ENCODE assay signal across 8 mouse cellular contexts in genomic region chr19:5068570-5069234, GRCm38 (mm10). TPM values are rescaled to one million over a fixed set of nuclear protein-coding genes. Genes with fewer than 3 reads are reported as not detected.
DNase-seq lines count a peak whose midpoint lies in the region; ATAC-seq and TF ChIP-seq lines count a peak whose summit lies in the region.

No protein-coding gene starts in this region.

- TF ChIP-seq CTCF in kidney, postnatal 0 days (IDR thresholded peaks at IDR 0.05; ENCODE audit: low read depth): 0 out of 2 replicates have a peak, but pooled peaks have one; percentile 8

- H3K36me3 ChIP-seq in kidney, postnatal 0 days (ENCODE audit: insufficient read depth, low read length): no peaks in the 10 kb centered on the region
- no peaks in the 10 kb centered on the region for H3K36me3 ChIP-seq in embryonic facial prominence, embryonic 10.5 days (replicated peaks)
- H3K36me3 ChIP-seq in hindbrain, embryonic 13.5 days: no peaks in the 10 kb centered on the region
- no peaks in the 10 kb centered on the region for H3K36me3 ChIP-seq in midbrain, embryonic 14.5 days (ENCODE audit: control insufficient read depth, insufficient read depth, low read length)

- H3K4me2 ChIP-seq in kidney, postnatal 0 days (ENCODE audit: low read length): peak overlapping the region; percentile 86
- H3K4me2 ChIP-seq in hindbrain, embryonic 13.5 days: peak overlapping the region; percentile 76
- peak overlapping the region; percentile 72 for H3K4me2 ChIP-seq in midbrain, embryonic 14.5 days (ENCODE audit: low read length)

- peak overlapping the region; percentile 50 for H3K4me3 ChIP-seq in kidney, postnatal 0 days (replicated peaks; ENCODE audit: low read depth, low read length)
- H3K4me3 ChIP-seq in embryonic facial prominence, embryonic 10.5 days: peak overlapping the region; percentile 69
- peak overlapping the region; percentile 45 for H3K4me3 ChIP-seq in hindbrain, embryonic 13.5 days
- H3K4me3 ChIP-seq in midbrain, embryonic 14.5 days (replicated peaks; ENCODE audit: low read depth, low read length): peak overlapping the region; percentile 33

- H3K27ac ChIP-seq in kidney, postnatal 0 days: peak overlapping the region; percentile 70; the same call in 1 of the 2 replicates
- H3K27ac ChIP-seq in embryonic facial prominence, embryonic 10.5 days (replicated peaks): peak overlapping the region; percentile 93
- 0 out of 2 replicates have a peak overlapping the region, but pooled peaks have one; percentile 1 for H3K27ac ChIP-seq in hindbrain, embryonic 13.5 days
- no peak overlapping the region for H3K27ac ChIP-seq in midbrain, embryonic 14.5 days (replicated peaks; ENCODE audit: low read depth, low read length)

- DNase-seq in kidney, postnatal 0 days (ENCODE audit: low spot score): no peak
- no peak for DNase-seq in kidney, adult 11 months
- DNase-seq in embryonic facial prominence, embryonic 10.5 days (ENCODE audit: low spot score): no peak
- no peak for DNase-seq in midbrain, embryonic 14.5 days
- DNase-seq in right cerebral cortex, postnatal 25 days: no peak
- DNase-seq in layer of hippocampus, adult 8-10 months (ENCODE audit: low spot score in 2 of 2): no peak

- H3K9me3 ChIP-seq in kidney, postnatal 0 days (replicated peaks; ENCODE audit: low read length): no peaks in the 10 kb centered on the region
- H3K9me3 ChIP-seq in embryonic facial prominence, embryonic 10.5 days: no peaks in the 10 kb centered on the region
- no peaks in the 10 kb centered on the region for H3K9me3 ChIP-seq in hindbrain, embryonic 13.5 days
- H3K9me3 ChIP-seq in midbrain, embryonic 14.5 days (ENCODE audit: control insufficient read depth, low read length): no peaks in the 10 kb centered on the region

- WGBS in kidney, postnatal 0 days: 25% methylated on average over 21 of the region's 21 CpGs
- whole genome bisulfite sequencing in embryonic facial prominence, embryonic 10.5 days: 43% methylated on average over 21 of the region's 21 CpGs
- WGBS in hindbrain, embryonic 13.5 days: 34% methylated on average over 21 of the region's 21 CpGs
- 37% methylated on average over 21 of the region's 21 CpGs for WGBS in midbrain, embryonic 14.5 days

- peak; percentile 15; the same call in 1 of the 2 replicates for ATAC-seq in kidney, postnatal 0 days (replicated peaks; ENCODE audit: low FRiP score, low read depth)
- no peak for ATAC-seq in hindbrain, embryonic 13.5 days (ENCODE audit: low FRiP score)
- ATAC-seq in midbrain, embryonic 14.5 days (ENCODE audit: low FRiP score, low TSS enrichment): no peak
- no peak for ATAC-seq in monocyte, adult 5-6 weeks (replicated peaks; ENCODE audit: insufficient number of reproducible peaks, low FRiP score, low TSS enrichment, poor library complexity, severe bottlenecking)

- H3K4me1 ChIP-seq in kidney, postnatal 0 days (replicated peaks; ENCODE audit: insufficient read depth, low read length): peaks cover 27% of the 10 kb centered on the region
- peaks cover 80% of the 10 kb centered on the region for H3K4me1 ChIP-seq in embryonic facial prominence, embryonic 10.5 days
- H3K4me1 ChIP-seq in hindbrain, embryonic 13.5 days (replicated peaks): peaks cover 52% of the 10 kb centered on the region
- peaks cover 31% of the 10 kb centered on the region for H3K4me1 ChIP-seq in midbrain, embryonic 14.5 days (ENCODE audit: control insufficient read depth, insufficient read depth, low read length)

- no peaks in the 10 kb centered on the region for H3K27me3 ChIP-seq in kidney, postnatal 0 days (ENCODE audit: insufficient read depth, low read length)
- H3K27me3 ChIP-seq in embryonic facial prominence, embryonic 10.5 days (replicated peaks; ENCODE audit: low read depth, poor library complexity, severe bottlenecking): peaks cover 51% of the 10 kb centered on the region
- H3K27me3 ChIP-seq in hindbrain, embryonic 13.5 days: peaks cover 65% of the 10 kb centered on the region
- H3K27me3 ChIP-seq in midbrain, embryonic 14.5 days (ENCODE audit: control insufficient read depth, insufficient read depth, low read length): peaks cover 33% of the 10 kb centered on the region

- H3K9ac ChIP-seq in kidney, postnatal 0 days (ENCODE audit: low read depth, low read length): peak overlapping the region; percentile 64
- peak overlapping the region; percentile 79 for H3K9ac ChIP-seq in hindbrain, embryonic 13.5 days
- H3K9ac ChIP-seq in midbrain, embryonic 14.5 days (replicated peaks; ENCODE audit: low read length): peak overlapping the region; percentile 57; the same call in 1 of the 2 replicates

RNA-seq across cellular contexts. Expression of gene Cd248, which starts 0.8 kb away (rescaled TPM):
- 35.0 and 40.6 TPM in 2 replicates for polyA plus RNA-seq in kidney, postnatal 0 days (2015; fragmentation: Nextera tagmentation; extraction: Ambion mirVana)
- 32.3 and 37.0 TPM in 2 replicates for polyA plus RNA-seq in embryonic facial prominence, embryonic 10.5 days (2016; fragmentation: Nextera tagmentation; extraction: Ambion mirVana)
- 19.1 and 20.4 TPM in 2 replicates for polyA plus RNA-seq in hindbrain, embryonic 13.5 days (2015; fragmentation: Nextera tagmentation; extraction: Ambion mirVana)
- 6.2 and 20.4 TPM in 2 replicates for polyA plus RNA-seq in midbrain, embryonic 14.5 days (2014; fragmentation: Nextera tagmentation; extraction: Ambion mirVana)
- total RNA-seq in layer of hippocampus, adult 8-10 months (2022): 1 to 10 TPM; 3.7 to 5.6 (median 4.4) TPM
- total RNA-seq in monocyte, adult 5-6 weeks (2017): not detected in 3 replicates

RNA-seq across cellular contexts. Expression of gene Tmem151a, which starts 16.6 kb away (rescaled TPM):
- polyA plus RNA-seq in kidney, postnatal 0 days (2015; fragmentation: Nextera tagmentation; extraction: Ambion mirVana): 1.4 and 2.1 TPM in 2 replicates
- polyA plus RNA-seq in embryonic facial prominence, embryonic 10.5 days (2016; fragmentation: Nextera tagmentation; extraction: Ambion mirVana): 1.4 and 1.9 TPM in 2 replicates
- polyA plus RNA-seq in hindbrain, embryonic 13.5 days (2015; fragmentation: Nextera tagmentation; extraction: Ambion mirVana): 6.2 and 8.4 TPM in 2 replicates
- polyA plus RNA-seq in midbrain, embryonic 14.5 days (2014; fragmentation: Nextera tagmentation; extraction: Ambion mirVana): 8.3 and 15.7 TPM in 2 replicates
- 100 to 1,000 TPM; 104 to 117 (median 106) TPM for total RNA-seq in layer of hippocampus, adult 8-10 months (2022)
- 0.67 to 7.8 TPM (median 3.3 TPM) in 3 replicates for total RNA-seq in monocyte, adult 5-6 weeks (2017)

RNA-seq across cellular contexts. Expression of gene Rin1, which starts 18.4 kb away (rescaled TPM):
- 2.8 and 3.2 TPM in 2 replicates for polyA plus RNA-seq in kidney, postnatal 0 days (2015; fragmentation: Nextera tagmentation; extraction: Ambion mirVana)
- polyA plus RNA-seq in embryonic facial prominence, embryonic 10.5 days (2016; fragmentation: Nextera tagmentation; extraction: Ambion mirVana): 2.4 and 3.2 TPM in 2 replicates
- 1.1 and 1.5 TPM in 2 replicates for polyA plus RNA-seq in hindbrain, embryonic 13.5 days (2015; fragmentation: Nextera tagmentation; extraction: Ambion mirVana)
- 0.58 and 1.6 TPM in 2 replicates for polyA plus RNA-seq in midbrain, embryonic 14.5 days (2014; fragmentation: Nextera tagmentation; extraction: Ambion mirVana)
- total RNA-seq in layer of hippocampus, adult 8-10 months (2022): 100 to 1,000 TPM in 1 of 4 experiments, 10 to 100 TPM in 3; 89.3 to 115 (median 96.8) TPM
- 0.19 to 0.68 TPM (median 0.21 TPM) in 3 replicates for total RNA-seq in monocyte, adult 5-6 weeks (2017)

RNA-seq across cellular contexts. Expression of gene Yif1a, which starts 19.6 kb away (rescaled TPM):
- 129 and 132 TPM in 2 replicates for polyA plus RNA-seq in kidney, postnatal 0 days (2015; fragmentation: Nextera tagmentation; extraction: Ambion mirVana)
- polyA plus RNA-seq in embryonic facial prominence, embryonic 10.5 days (2016; fragmentation: Nextera tagmentation; extraction: Ambion mirVana): 70.5 and 73.4 TPM in 2 replicates
- 57.6 and 58.2 TPM in 2 replicates for polyA plus RNA-seq in hindbrain, embryonic 13.5 days (2015; fragmentation: Nextera tagmentation; extraction: Ambion mirVana)
- polyA plus RNA-seq in midbrain, embryonic 14.5 days (2014; fragmentation: Nextera tagmentation; extraction: Ambion mirVana): 62.2 and 62.7 TPM in 2 replicates
- total RNA-seq in layer of hippocampus, adult 8-10 months (2022): 10 to 100 TPM; 21.4 to 29.8 (median 25.9) TPM
- total RNA-seq in monocyte, adult 5-6 weeks (2017): 10.4 to 13.3 TPM (median 10.5 TPM) in 3 replicates

RNA-seq across cellular contexts. Expression of gene Brms1, which starts 27.5 kb away (rescaled TPM):
- polyA plus RNA-seq in kidney, postnatal 0 days (2015; fragmentation: Nextera tagmentation; extraction: Ambion mirVana): 40.2 and 44.0 TPM in 2 replicates
- polyA plus RNA-seq in embryonic facial prominence, embryonic 10.5 days (2016; fragmentation: Nextera tagmentation; extraction: Ambion mirVana): 72.6 and 82.4 TPM in 2 replicates
- polyA plus RNA-seq in hindbrain, embryonic 13.5 days (2015; fragmentation: Nextera tagmentation; extraction: Ambion mirVana): 46.0 and 48.2 TPM in 2 replicates
- polyA plus RNA-seq in midbrain, embryonic 14.5 days (2014; fragmentation: Nextera tagmentation; extraction: Ambion mirVana): 32.0 and 39.0 TPM in 2 replicates
- total RNA-seq in layer of hippocampus, adult 8-10 months (2022): 10 to 100 TPM; 18.3 to 24.6 (median 20.6) TPM
- 16.6 to 60.3 TPM (median 46.3 TPM) in 3 replicates for total RNA-seq in monocyte, adult 5-6 weeks (2017)
